Mouse (Mus musculus) kidney, adult 9 months (tissue): ENCODE measurements around the gene Dapp1.
"Not testable (repeated sequence)": the region's sequence is repeated elsewhere in the genome, so short reads cannot be mapped to it uniquely, and the experiment has no call there.

Experiments used
- DNase-seq: peaks from one replicate; pipeline ENCODE4 v3.0.0; 2022

The Dapp1 gene

DNA sequence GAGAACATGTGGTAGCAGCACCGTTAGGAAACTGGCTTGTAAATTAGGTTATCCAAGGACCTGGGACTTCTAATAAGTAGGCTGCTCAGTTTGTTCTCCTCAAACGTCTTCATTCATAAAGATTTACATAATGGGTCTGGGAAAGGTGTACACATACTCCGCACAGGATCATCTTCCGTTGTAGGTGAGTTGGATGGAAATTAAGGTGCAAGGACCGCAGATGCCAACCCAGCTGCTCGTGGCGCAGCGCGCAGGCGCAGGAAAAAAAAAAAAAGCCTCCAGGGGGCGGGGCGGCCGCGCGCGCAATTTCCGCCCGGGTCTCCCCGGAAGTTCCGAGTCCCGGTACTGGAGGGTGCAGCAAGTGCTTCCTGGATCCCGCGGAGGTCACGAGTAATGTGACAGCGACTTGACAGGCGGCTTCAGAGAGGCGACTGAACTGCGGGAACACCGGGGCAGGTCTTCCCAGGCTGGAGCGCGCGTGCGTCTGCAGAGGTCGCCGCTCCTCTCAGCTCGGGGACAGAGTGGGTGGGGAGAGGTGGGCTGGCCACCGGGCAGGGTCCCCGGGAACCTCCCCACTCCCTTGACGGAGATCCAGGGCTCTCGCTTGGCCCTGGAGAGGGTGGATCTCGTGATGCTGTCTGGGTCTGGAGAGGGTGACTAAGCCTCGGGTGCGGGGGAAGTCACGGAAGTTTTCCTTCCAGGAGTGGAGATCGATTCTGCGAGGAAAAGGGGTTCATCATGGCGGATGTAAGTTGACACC is 63.0 kb downstream of the Dapp1 start, which contains the start of gene Lamtor3:
Gene Lamtor3 (plus strand): TSS at position 335 of the 760 bp plus-strand sequence.
- DNase-seq = peak; percentile 88

DNA sequence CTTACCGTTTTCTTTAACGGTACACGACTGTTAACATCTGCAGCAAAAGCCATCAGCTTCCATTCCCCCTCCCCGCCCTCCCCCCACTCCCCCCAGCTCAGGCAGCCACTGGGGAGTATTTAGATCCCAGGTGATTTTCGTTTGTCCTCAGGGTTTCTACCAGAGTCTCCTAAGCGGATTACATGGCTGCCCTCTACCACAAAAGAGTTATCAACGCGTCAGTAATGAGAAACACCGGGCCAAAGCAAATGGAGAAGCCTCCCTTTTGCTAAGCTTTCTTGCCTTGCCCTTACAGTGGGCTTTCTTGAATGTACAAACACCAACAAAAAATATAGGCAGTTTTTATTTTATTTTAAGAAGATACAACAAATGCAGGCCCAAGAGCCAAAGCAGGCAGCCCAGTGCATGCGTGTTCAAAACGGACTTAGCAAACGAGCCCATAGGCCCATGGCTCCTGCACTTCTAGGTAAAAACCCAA is 63.6 kb downstream of the Dapp1 start:
- DNase-seq = no peak

DNA sequence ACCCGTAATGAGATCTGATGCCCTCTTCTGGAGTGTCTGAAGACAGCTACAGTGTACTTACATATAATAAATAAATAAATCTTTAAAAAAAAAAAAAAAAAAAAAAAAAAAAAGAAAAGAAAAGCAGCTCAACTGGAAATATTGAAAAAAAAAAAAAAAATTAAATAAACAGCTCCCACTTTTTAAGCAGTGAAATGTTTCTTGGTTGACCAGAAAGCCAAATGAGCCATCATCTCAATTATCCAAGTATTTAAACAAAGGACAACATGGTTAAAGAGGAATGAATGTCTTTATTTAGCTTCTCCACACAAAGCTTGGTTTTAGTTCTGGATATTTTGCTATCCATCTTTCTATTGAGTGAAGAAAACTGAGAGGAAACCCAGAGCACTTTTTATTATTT is 66.8 kb downstream of the Dapp1 start:
- not testable (repeated sequence) for DNase-seq

DNA sequence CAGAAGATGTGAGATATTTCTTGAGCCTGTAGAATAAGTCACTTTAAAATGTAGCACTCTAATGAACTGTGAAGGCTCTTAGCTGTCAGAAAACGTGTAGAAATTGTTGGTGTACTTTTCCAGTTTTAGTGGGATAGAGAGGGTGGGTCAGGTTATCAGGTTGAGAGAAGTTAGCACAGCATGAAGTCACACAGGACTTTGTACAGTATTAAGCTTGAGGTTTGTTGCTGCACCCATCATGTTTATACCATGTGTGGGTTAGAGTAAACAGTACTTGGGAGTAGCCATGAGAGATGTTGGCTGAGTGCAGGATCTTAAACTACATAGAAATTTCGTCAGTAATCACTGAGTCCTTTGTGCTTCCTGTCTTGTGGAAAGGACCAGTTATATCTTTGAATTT is 68.3 kb downstream of the Dapp1 start:
- no peak for DNase-seq

DNA sequence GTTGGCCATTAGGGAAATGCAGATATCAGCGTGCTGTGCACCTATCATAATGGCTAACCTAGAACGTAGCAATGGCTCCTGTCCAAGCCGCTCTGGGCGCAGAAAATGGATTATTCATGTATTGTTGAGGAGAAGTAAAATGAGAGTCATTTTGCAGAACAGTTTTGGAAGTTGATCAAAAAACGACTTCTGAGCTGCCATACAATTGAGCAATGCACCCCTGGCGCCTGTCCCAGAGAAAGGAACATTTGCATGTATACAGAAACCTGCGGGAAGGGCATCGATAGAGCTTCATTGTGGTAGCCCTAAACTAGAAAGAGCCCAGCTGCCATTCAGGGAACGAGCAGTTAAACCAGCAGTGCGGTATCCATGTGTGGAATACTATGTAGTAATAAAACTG is 81.2 kb downstream of the Dapp1 start:
- DNase-seq = no peak

DNA sequence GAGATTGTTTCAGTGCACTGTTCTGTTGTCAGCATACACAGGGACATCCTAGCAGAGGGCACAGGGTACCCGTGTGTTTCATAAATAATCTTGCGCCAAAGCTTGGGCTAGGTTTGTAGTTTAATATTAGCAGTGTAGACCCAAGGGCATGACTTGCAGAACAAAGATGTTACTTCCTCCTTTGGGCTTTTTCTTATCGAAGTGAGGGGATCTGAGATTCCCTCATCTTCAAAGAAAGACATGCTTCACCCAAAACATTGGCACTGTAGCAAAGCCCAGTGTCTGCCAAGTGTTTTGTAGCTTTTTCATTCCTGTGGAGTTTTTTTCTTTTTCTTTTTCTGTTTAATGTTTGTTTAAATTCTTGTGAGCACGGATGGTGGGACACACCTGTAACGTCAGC is 83.7 kb downstream of the Dapp1 start:
- DNase-seq = no peak

DNA sequence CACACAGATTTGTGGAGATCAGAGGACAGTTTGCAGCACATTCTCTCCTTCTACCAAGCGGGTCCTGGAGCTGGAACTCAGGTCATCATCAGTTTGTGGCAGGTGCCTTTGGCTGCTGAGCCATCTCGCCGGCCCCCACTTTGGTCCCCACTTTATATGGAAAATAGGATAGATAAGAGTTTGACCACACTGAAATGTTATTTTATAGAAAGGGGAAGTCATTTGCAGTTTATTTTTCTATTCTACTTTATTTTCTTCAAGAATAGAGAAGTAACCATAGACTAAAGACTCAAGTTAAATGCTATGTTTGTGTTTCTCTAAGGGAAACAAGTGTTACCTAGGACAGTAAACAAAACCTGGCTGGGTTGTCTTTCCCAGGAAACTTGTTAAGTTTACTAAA is 84.5 kb downstream of the Dapp1 start:
- DNase-seq = no peak

DNA sequence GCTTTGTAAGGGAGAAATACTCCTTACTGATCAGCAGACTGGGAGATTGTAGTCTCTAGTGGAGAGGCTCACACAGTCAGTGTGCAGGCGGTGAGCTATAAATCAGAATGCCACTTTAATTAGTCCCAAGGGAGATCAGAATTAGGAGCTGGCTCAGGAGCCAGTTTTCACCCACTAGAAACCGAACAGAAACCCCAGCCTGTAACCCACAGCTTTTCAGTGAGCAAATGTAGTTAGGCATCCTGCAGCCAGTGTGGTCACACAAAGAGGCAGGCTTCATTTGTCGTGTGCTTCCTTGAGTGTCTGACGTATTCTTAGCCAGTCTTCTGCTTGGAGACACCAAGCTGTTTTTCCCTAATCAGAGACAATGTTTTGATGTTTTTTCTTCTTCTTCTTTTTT is 85.0 kb downstream of the Dapp1 start:
- DNase-seq = no peak

DNA sequence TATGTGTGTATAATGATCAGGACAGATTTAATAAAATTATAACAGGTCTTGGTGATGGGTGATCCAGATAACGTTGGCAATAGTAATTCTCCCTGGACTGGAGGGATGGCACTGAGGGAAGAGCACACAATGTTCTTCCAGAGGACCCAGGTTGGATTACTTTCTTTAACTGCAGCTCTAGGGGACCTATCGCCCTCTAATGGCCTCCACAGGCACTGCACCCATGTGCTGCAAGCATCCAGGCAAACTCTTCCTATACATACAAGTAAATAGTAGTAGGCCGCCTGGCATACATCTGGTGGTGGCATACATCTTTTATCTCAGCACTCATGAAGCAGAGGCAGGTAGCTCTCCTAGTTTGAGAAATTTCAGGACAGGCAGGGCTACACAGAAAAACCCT is 86.1 kb downstream of the Dapp1 start:
- peak; percentile 19 for DNase-seq

DNA sequence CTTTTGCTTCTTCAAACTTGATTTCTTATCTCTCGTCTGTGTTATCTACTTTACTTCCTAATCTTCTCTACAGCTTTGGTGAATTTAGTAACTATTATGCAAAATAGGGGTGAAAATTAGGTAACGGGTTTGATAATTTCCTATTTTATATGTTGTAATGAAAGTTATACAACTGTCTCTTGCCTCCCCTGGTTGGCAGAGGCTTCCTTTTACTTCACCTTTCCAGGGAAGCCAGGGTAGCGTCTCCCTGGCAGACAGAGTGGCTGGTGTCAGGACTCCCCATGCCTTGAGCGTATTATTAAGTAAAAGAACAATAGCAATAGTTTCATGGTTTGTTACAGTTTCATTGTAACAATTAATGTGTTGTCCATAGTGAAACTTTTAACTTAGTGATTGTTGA is 87.6 kb downstream of the Dapp1 start:
- no peak for DNase-seq

DNA sequence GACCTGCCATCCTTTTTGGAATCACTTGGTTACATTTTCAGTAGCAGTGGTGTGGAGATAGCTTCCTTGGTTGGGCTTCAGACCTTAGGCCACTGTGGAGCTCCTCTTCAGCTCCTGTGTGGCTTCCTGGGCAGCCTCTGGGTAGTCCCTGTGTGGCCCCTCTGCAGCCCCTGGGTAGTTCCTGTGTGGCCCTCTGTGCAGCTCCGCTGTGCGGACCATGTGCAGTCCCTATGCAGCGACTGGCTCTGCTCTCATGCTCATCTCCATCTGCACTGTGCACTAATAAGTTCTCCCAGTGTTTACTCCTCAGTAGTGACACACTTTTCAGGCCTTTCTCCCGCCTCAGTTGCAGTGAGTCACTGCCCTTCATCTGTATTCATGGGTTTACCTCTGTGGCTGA is 89.2 kb downstream of the Dapp1 start:
- no peak for DNase-seq

DNA sequence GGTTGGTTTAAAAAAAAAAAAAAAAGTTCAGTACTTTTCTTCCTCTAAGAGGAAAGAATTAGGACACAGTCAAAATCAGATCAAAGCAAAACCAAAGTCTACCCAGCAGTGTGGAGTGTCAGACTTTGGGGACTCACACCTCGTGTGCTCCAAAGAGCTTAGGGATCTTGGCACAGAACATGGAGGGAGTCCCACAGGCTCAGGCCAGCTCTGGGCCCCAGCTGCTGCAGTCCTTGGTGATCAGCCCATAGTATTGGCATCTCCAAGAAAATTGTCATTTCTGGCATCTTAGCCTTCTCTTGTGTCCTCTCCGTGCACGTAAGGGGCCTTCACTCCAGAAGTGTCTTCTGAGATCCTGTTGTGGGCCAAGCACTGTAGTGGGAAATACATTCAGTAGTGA is 90.3 kb downstream of the Dapp1 start:
- DNase-seq = no peak

DNA sequence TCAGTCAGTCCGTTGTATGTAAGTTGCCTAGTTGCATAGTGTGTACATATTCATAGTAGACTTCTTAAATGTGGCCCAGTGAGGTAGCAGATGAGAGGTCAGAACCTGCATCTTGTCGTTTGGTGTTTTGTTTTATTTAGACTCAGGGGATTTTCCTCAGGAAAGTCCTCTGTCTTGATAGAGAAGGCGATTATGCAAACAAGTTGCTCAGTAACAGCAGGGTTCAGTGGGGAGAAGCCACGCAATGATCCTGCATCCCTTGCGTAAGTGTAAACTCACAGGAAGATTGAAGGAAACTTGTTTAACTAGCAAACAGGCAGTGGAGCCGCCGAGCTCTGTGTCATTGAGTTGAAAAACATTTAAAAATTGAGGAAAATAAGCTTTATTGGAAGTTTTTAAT is 93.4 kb downstream of the Dapp1 start:
- DNase-seq = no peak

DNA sequence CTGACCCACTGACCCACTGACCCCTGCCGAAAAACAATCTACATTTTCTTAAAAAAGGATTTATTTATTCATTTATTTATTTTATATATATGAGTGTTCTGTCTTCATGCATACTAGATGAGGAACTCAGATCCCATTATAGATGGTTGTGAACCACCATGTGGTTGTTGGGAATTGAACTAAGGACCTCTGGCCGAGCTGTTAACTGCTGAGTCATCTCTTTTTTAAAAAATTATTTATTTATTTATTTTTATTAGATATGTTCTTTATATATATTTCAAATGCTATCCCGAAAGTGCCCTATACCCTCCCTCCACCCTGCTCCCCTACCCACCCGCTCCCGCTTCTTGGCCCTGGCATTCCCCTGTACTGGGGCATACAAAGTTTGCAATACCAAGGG is 100.3 kb downstream of the Dapp1 start:
- DNase-seq = no peak
